Mouse (Mus musculus) limb, embryonic 15.5 days (tissue): ENCODE results near the gene Hnrnpul1. TPM values are rescaled to one million over a fixed set of nuclear protein-coding genes. Genes with fewer than 3 reads are reported as not detected.

ENCODE experiments used
- ATAC-seq: fragments of 200-750 bp; cut with Nextera tagmentation; 2 replicates; pipeline ENCODE4 v1.8.0; 2017; ENCODE audit warnings: low read depth, moderate TSS enrichment; ENCODE audit not compliant: insufficient number of reproducible peaks, low FRiP score, low TSS enrichment
- H3K27ac ChIP-seq: fragments of 300-500 bp; sonication (generic); 2 replicates; pipeline ENCODE4 v1.5.1; 2015; ENCODE audit warnings: moderate library complexity, mild to moderate bottlenecking, inconsistent platforms
- H3K27me3 ChIP-seq: fragments of 300-500 bp; sonication (generic); 2 replicates; pipeline ENCODE4 v1.6.1; 2015; ENCODE audit warnings: inconsistent platforms
- H3K36me3 ChIP-seq: fragments of 300-500 bp; sonication (generic); 2 replicates; pipeline ENCODE4 v1.6.1; 2015; ENCODE audit warnings: inconsistent platforms
- H3K4me1 ChIP-seq: fragments of 300-500 bp; sonication (generic); 2 replicates; pipeline ENCODE4 v1.6.1; 2015; ENCODE audit warnings: inconsistent platforms
- H3K4me2 ChIP-seq: fragments of 300-500 bp; sonication (generic); 2 replicates; pipeline ENCODE4 v1.6.1; 2015; ENCODE audit warnings: mild to moderate bottlenecking, inconsistent platforms
- H3K4me3 ChIP-seq: fragments of 300-500 bp; sonication (generic); 2 replicates; pipeline ENCODE4 v1.5.1; 2015; ENCODE audit warnings: mild to moderate bottlenecking, inconsistent platforms
- H3K9ac ChIP-seq: fragments of 300-500 bp; sonication (generic); 2 replicates; pipeline ENCODE4 v1.6.1; 2015; ENCODE audit warnings: inconsistent platforms
- H3K9me3 ChIP-seq: fragments of 300-500 bp; sonication (generic); 2 replicates; pipeline ENCODE4 v1.6.1; 2016; ENCODE audit warnings: inconsistent platforms
- WGBS: fragments of 180-500 bp; shearing (Covaris S2); methylation state at CpG from one replicate; pipeline ENCODE4 v1.1.7; 2015; 5-methylcytosine and 5-hydroxymethylcytosine counted together
- polyA plus RNA-seq: library from polyadenylated mRNA; unstranded; fragments of >200 nt; fragmentation: Nextera tagmentation; extraction: Ambion mirVana; gene quantifications from 2 replicates; pipeline ENCODE4 v1.2.1, GENCODE M21; 2015

The Hnrnpul1 gene
- polyA plus RNA-seq, 1 experiment from 2014 or later: 53.7 TPM

DNA sequence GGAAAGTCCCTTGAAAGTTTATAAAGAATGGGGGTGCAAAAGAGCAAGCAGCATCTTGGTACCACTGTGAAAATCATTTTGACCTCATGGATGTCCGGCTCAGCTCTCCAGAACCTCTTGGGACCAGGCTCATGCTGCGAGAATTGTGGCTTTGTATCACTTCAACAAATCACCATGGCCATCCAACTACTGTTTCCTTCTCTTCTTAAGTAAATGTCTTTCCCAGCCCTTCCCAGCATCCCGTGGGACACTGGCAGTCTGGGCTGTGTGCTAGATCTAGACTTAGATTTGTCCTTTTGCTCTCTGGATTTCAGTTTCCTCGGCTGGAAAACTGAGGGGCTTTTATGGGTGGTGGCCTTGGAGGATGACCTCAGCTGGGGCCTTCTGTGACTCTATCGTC, 13.7 kb upstream of the Hnrnpul1 start:
- ATAC-seq: no peak
- H3K36me3 ChIP-seq: peaks cover 97% of the 10 kb centered on the region
- H3K4me3 ChIP-seq: no peak overlapping the region
- no peak overlapping the region for H3K4me2 ChIP-seq
- H3K9ac ChIP-seq: no peak overlapping the region
- H3K27me3 ChIP-seq: no peaks in the 10 kb centered on the region
- H3K9me3 ChIP-seq: no peaks in the 10 kb centered on the region
- no peak overlapping the region for H3K27ac ChIP-seq
- 88% methylated on average over 5 of the region's 5 CpGs for WGBS
- no peaks in the 10 kb centered on the region for H3K4me1 ChIP-seq

DNA sequence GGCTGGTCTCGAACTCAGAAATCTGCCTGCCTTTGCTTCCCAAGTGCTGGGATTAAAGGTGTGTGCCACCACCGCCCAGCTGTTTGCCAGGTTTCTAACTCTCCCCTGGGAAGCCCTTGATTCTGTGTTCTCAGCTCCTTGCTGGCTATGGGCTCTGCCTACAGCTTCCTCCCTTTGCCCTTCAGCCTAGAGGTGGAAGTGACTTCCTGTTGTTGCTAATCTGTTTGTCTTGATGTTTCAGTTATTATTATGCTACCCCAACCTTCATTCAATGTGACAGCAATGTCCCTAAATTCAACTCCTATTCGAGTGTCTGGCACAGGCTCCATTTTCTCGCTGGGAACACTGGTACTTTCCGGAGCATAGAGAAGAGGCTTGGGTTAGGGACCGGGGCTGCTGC, 11.6 kb upstream of the Hnrnpul1 start:
- H3K4me3 ChIP-seq: no peak overlapping the region
- no peak overlapping the region for H3K4me2 ChIP-seq
- no peak overlapping the region for H3K9ac ChIP-seq
- peaks cover 96% of the 10 kb centered on the region for H3K36me3 ChIP-seq
- ATAC-seq: no peak
- H3K27ac ChIP-seq: no peak overlapping the region
- WGBS: 85% methylated on average over 6 of the region's 6 CpGs
- H3K4me1 ChIP-seq: no peaks in the 10 kb centered on the region
- H3K27me3 ChIP-seq: no peaks in the 10 kb centered on the region
- no peaks in the 10 kb centered on the region for H3K9me3 ChIP-seq

- H3K4me2 ChIP-seq: no peak overlapping the region
- H3K27ac ChIP-seq: no peak overlapping the region
- H3K4me3 ChIP-seq: no peak overlapping the region
- no peak for ATAC-seq
- peaks cover 97% of the 10 kb centered on the region for H3K36me3 ChIP-seq
- H3K9ac ChIP-seq: no peak overlapping the region
- H3K4me1 ChIP-seq: no peaks in the 10 kb centered on the region
- no peaks in the 10 kb centered on the region for H3K27me3 ChIP-seq
- 57% methylated on average over 5 of the region's 5 CpGs for WGBS
- H3K9me3 ChIP-seq: no peaks in the 10 kb centered on the region
Observed at GRCm38 (mm10) chr7:25764221-25764620, 9.7 kb upstream of the Hnrnpul1 start.

- no peak for ATAC-seq
- 60% methylated on average over 11 of the region's 11 CpGs for WGBS
Observed at GRCm38 (mm10) chr7:25763678-25764077, 9.1 kb upstream of the Hnrnpul1 start.

GRCm38 (mm10) chr7:25761354-25761753, 6.8 kb upstream of the Hnrnpul1 start:
- Histone ChIP-seq H3K9ac (no peak overlapping the region), H3K4me1 (no peaks in the 10 kb centered on the region), H3K4me3 (no peak overlapping the region), H3K9me3 (no peaks in the 10 kb centered on the region), H3K27me3 (no peaks in the 10 kb centered on the region), H3K27ac (no peak overlapping the region), H3K4me2 (no peak overlapping the region), H3K36me3 (peaks cover 85% of the 10 kb centered on the region)
- WGBS: 85% methylated on average over 10 of the region's 10 CpGs
- no peak for ATAC-seq

More at GRCm38 (mm10) chr7:25763678-25764077, 9.1 kb upstream of the Hnrnpul1 start:
- no peak overlapping the region for H3K4me2 ChIP-seq
- no peaks in the 10 kb centered on the region for H3K4me1 ChIP-seq
- peaks cover 97% of the 10 kb centered on the region for H3K36me3 ChIP-seq
- no peaks in the 10 kb centered on the region for H3K27me3 ChIP-seq
- no peak overlapping the region for H3K4me3 ChIP-seq
- H3K27ac ChIP-seq: no peak overlapping the region
- no peak overlapping the region for H3K9ac ChIP-seq
- no peaks in the 10 kb centered on the region for H3K9me3 ChIP-seq

- peak overlapping the region; percentile 83 for H3K4me2 ChIP-seq
- WGBS: under 1% methylated on average over 18 of the region's 18 CpGs
- peak overlapping the region; percentile 91 for H3K4me3 ChIP-seq
- H3K27me3 ChIP-seq: no peaks in the 10 kb centered on the region
- peak overlapping the region; percentile 99 for H3K27ac ChIP-seq
- ATAC-seq: peak; percentile 31
- peaks cover 45% of the 10 kb centered on the region for H3K36me3 ChIP-seq
- peak overlapping the region; percentile 33 for H3K9ac ChIP-seq
- H3K4me1 ChIP-seq: peaks cover 16% of the 10 kb centered on the region
- H3K9me3 ChIP-seq: no peaks in the 10 kb centered on the region
Observed at GRCm38 (mm10) chr7:25756011-25756410, 1.5 kb upstream of the Hnrnpul1 start.

- Histone ChIP-seq H3K36me3 (peaks cover 45% of the 10 kb centered on the region), H3K9me3 (no peaks in the 10 kb centered on the region), H3K27me3 (no peaks in the 10 kb centered on the region), H3K27ac (peak overlapping the region; percentile 99), H3K4me3 (peak overlapping the region; percentile 91), H3K4me2 (peak overlapping the region; percentile 83), H3K9ac (peak overlapping the region; percentile 33), H3K4me1 (peaks cover 16% of the 10 kb centered on the region)
- WGBS: under 1% methylated on average over 15 of the region's 15 CpGs
- ATAC-seq: peak; percentile 32; the same call in 1 of the 2 replicates
Observed at GRCm38 (mm10) chr7:25755468-25755833, 894 bp upstream of the Hnrnpul1 start.

- peak overlapping the region; percentile 99 for H3K27ac ChIP-seq
- H3K4me1 ChIP-seq: peaks cover 16% of the 10 kb centered on the region
- WGBS: 0% methylated on average over 30 of the region's 30 CpGs
- peak overlapping the region; percentile 83 for H3K4me2 ChIP-seq
- H3K9me3 ChIP-seq: no peaks in the 10 kb centered on the region
- H3K36me3 ChIP-seq: peaks cover 44% of the 10 kb centered on the region
- no peaks in the 10 kb centered on the region for H3K27me3 ChIP-seq
- no peak for ATAC-seq
- peak overlapping the region; percentile 91 for H3K4me3 ChIP-seq
- H3K9ac ChIP-seq: peak overlapping the region; percentile 98
Observed at GRCm38 (mm10) chr7:25754439-25754737, 169 bp downstream of the Hnrnpul1 start.

GRCm38 (mm10) chr7:25753643-25754438, 716 bp downstream of the Hnrnpul1 start:
- peak overlapping the region; percentile 99 for H3K27ac ChIP-seq
- H3K9me3 ChIP-seq: no peaks in the 10 kb centered on the region
- no peaks in the 10 kb centered on the region for H3K27me3 ChIP-seq
- H3K9ac ChIP-seq: peak overlapping the region; percentile 98
- peak overlapping the region; percentile 91 for H3K4me3 ChIP-seq
- H3K4me2 ChIP-seq: peak overlapping the region; percentile 83
- under 1% methylated on average over 45 of the region's 46 CpGs for WGBS
- no peak for ATAC-seq
- peaks cover 44% of the 10 kb centered on the region for H3K36me3 ChIP-seq
- peaks cover 16% of the 10 kb centered on the region for H3K4me1 ChIP-seq

- H3K27ac ChIP-seq: no peak overlapping the region
- H3K4me3 ChIP-seq: peak overlapping the region; percentile 91
- H3K9ac ChIP-seq: peak overlapping the region; percentile 98; the same call in 1 of the 2 replicates
- no peaks in the 10 kb centered on the region for H3K27me3 ChIP-seq
- H3K36me3 ChIP-seq: peaks cover 44% of the 10 kb centered on the region
- no peaks in the 10 kb centered on the region for H3K9me3 ChIP-seq
- peaks cover 16% of the 10 kb centered on the region for H3K4me1 ChIP-seq
- peak overlapping the region; percentile 83 for H3K4me2 ChIP-seq
- ATAC-seq: no peak
Observed at GRCm38 (mm10) chr7:25753076-25753475, 1.5 kb downstream of the Hnrnpul1 start.

- no peak overlapping the region for H3K4me3 ChIP-seq
- H3K27me3 ChIP-seq: no peaks in the 10 kb centered on the region
- H3K9ac ChIP-seq: no peak overlapping the region
- peaks cover 1% of the 10 kb centered on the region for H3K4me1 ChIP-seq
- no peak overlapping the region for H3K27ac ChIP-seq
- H3K9me3 ChIP-seq: no peaks in the 10 kb centered on the region
- H3K4me2 ChIP-seq: no peak overlapping the region
- 84% methylated on average over 3 of the region's 3 CpGs for WGBS
- ATAC-seq: no peak
- H3K36me3 ChIP-seq: peaks cover 98% of the 10 kb centered on the region
Observed at GRCm38 (mm10) chr7:25746844-25747243, 7.7 kb downstream of the Hnrnpul1 start.

DNA sequence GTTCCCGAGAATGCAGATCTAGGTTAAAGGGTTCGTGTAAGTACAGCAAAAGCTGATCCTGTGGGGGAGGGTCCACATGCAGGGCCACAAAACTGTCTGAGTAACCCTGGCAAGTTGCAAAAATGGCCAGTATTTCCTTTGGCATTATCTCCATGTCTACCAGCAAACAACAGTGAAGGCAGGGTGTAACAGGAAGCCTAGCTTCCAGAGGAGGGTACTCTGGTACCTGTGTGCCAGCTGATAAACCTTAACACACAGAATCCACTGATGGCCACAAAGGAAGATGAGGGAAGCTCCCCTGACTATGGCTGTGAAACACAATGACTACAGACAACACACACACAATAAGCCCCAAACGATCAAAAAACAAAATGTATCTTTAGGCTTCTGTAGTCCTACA, 16.3 kb downstream of the Hnrnpul1 start:
- WGBS: 90% methylated on average over 3 of the region's 3 CpGs

More for the DNA sequence above, 16.3 kb downstream of the Hnrnpul1 start:
- peaks cover 94% of the 10 kb centered on the region for H3K36me3 ChIP-seq
- no peaks in the 10 kb centered on the region for H3K27me3 ChIP-seq
- H3K9ac ChIP-seq: no peak overlapping the region
- H3K4me3 ChIP-seq: no peak overlapping the region
- no peaks in the 10 kb centered on the region for H3K9me3 ChIP-seq
- no peak for ATAC-seq
- no peaks in the 10 kb centered on the region for H3K4me1 ChIP-seq
- H3K27ac ChIP-seq: no peak overlapping the region
- no peak overlapping the region for H3K4me2 ChIP-seq
